Mouse (Mus musculus) spleen, adult 2 months (tissue): Measurements from ENCODE around the gene Tet2.

Experiments used
- CTCF ChIP-seq: fragments of 200-500 bp; IDR thresholded peaks from 2 replicates; pipeline ENCODE4 v1.5.1; 2011; ENCODE audit warnings: mild to moderate bottlenecking, inconsistent platforms; ENCODE audit not compliant: insufficient read depth, insufficient read length, insufficient replicate concordance; ENCODE audit errors: extremely low read depth
- POLR2A ChIP-seq: fragments of 200-500 bp; IDR thresholded peaks from 2 replicates; pipeline ENCODE4 v1.6.1; 2011; ENCODE audit warnings: low read depth, low read length, inconsistent platforms

DNA sequence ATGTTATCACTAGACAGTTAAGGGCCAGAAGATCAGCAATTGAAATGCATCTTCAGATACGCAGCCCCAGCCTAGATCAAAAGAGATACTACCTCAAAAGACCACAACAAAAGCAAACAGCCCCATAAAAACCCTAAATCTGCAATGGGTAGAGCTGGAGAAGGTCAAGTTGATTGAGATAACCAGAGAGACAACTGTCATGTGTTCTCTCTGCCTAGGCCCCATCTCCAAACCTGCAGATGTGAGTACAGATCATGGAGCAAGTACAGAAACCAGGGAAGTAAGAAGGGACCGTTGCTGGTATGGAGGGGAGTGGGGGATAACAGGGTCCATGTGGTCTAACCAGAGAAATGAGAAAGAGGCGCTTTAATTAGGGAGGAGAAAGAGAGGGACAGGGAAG lies 36.1 kb downstream of the Tet2 start:
- TF ChIP-seq CTCF = no peak
- TF ChIP-seq POLR2A = no peak
